Mouse (Mus musculus) testis, adult 2 months (tissue): ENCODE data around the gene Nr1h5.

Experiments used
- CTCF ChIP-seq: fragments of 200-500 bp; IDR thresholded peaks from 2 replicates; pipeline ENCODE4 v1.5.1; 2012; ENCODE audit warnings: low read depth, mild to moderate bottlenecking, inconsistent platforms, low read length, moderate library complexity; ENCODE audit not compliant: control insufficient read depth, insufficient read depth, insufficient replicate concordance
- POLR2A ChIP-seq: fragments of 200-500 bp; IDR thresholded peaks from 2 replicates; pipeline ENCODE4 v1.6.1; 2012; ENCODE audit warnings: low read depth, mild to moderate bottlenecking, inconsistent platforms, low read length, moderate library complexity; ENCODE audit not compliant: control insufficient read depth

- TF ChIP-seq CTCF (no peak), POLR2A (no peak)
These were observed 64.8 kb downstream of the Nr1h5 start for GRCm38 (mm10) chr3:102899136-102899535.
